Mouse (Mus musculus) heart, embryonic 10.5 days (tissue): ENCODE measurements at regions not wholly inside any gene's neighbourhood (a gene's known extent, or its start where the extent isn't known, plus 50 kb on each side); places are given as distances from the start of the nearest gene placed in this dataset.

Experiments
- DNase-seq: peaks from one replicate; pipeline ENCODE4 v3.0.0-alpha.2; 2017; ENCODE audit warnings: low spot score
- H3K27ac ChIP-seq: fragments of 300-500 bp; sonication (generic); 2 replicates; pipeline ENCODE4 v1.5.1; 2016; ENCODE audit warnings: mild to moderate bottlenecking
- H3K27me3 ChIP-seq: fragments of 300-500 bp; sonication (generic); 2 replicates; pipeline ENCODE4 v1.6.1; 2016; ENCODE audit warnings: mild to moderate bottlenecking; ENCODE audit not compliant: poor library complexity, insufficient read depth, severe bottlenecking
- H3K36me3 ChIP-seq: fragments of 300-500 bp; sonication (generic); 2 replicates; pipeline ENCODE4 v1.6.1; 2016; ENCODE audit warnings: mild to moderate bottlenecking, moderate library complexity
- H3K4me1 ChIP-seq: fragments of 300-500 bp; sonication (generic); 2 replicates; pipeline ENCODE4 v1.6.1; 2016; ENCODE audit warnings: mild to moderate bottlenecking
- H3K4me3 ChIP-seq: fragments of 300-500 bp; sonication (generic); 2 replicates; pipeline ENCODE4 v1.5.1; 2016; ENCODE audit warnings: mild to moderate bottlenecking, moderate library complexity
- H3K9me3 ChIP-seq: fragments of 300-500 bp; sonication (generic); 2 replicates; pipeline ENCODE4 v1.6.1; 2016; ENCODE audit warnings: mild to moderate bottlenecking, moderate library complexity
- WGBS: fragments of 180-500 bp; shearing (Covaris S2); methylation state at CpG from one replicate; pipeline ENCODE4 v1.1.7; 2016; 5-methylcytosine and 5-hydroxymethylcytosine counted together

GRCm38 (mm10) chr11:114477365-114477764 lies 191.0 kb upstream of the Rpl38 start:
- DNase-seq, result no peak
- no peak overlapping the region for H3K27ac ChIP-seq
- 60% methylated on average over 3 of the region's 3 CpGs for WGBS

GRCm38 (mm10) chr11:114472501-114473260 lies 195.6 kb upstream of the Rpl38 start:
- Histone ChIP-seq H3K27ac (no peak overlapping the region), H3K27me3 (peaks cover 42% of the 10 kb centered on the region), H3K9me3 (no peaks in the 10 kb centered on the region), H3K4me3 (0 out of 2 replicates have a peak overlapping the region, but pooled peaks have one; percentile 22), H3K4me1 (peaks cover 22% of the 10 kb centered on the region), H3K36me3 (no peaks in the 10 kb centered on the region)
- WGBS, result 13% methylated on average over 22 of the region's 22 CpGs
- no peak for DNase-seq

More at GRCm38 (mm10) chr11:114477365-114477764, 191.0 kb upstream of the Rpl38 start:
- Histone ChIP-seq H3K4me3 (no peak overlapping the region), H3K36me3 (no peaks in the 10 kb centered on the region), H3K9me3 (no peaks in the 10 kb centered on the region), H3K4me1 (peaks cover 9% of the 10 kb centered on the region), H3K27me3 (peaks cover 32% of the 10 kb centered on the region)

GRCm38 (mm10) chr11:114468394-114468793 lies 199.9 kb upstream of the Rpl38 start:
- H3K27ac ChIP-seq, result peak overlapping the region; percentile 56
- H3K9me3 ChIP-seq, result no peaks in the 10 kb centered on the region
- peaks cover 58% of the 10 kb centered on the region for H3K27me3 ChIP-seq
- WGBS, result 2% methylated on average over 8 of the region's 8 CpGs
- H3K4me1 ChIP-seq, result peaks cover 24% of the 10 kb centered on the region
- H3K36me3 ChIP-seq, result no peaks in the 10 kb centered on the region
- peak; percentile 84 for DNase-seq
- no peak overlapping the region; the same call in 1 of the 2 replicates for H3K4me3 ChIP-seq

GRCm38 (mm10) chr11:114467803-114468202 lies 200.5 kb upstream of the Rpl38 start:
- DNase-seq, result no peak
- no peaks in the 10 kb centered on the region for H3K9me3 ChIP-seq
- no peaks in the 10 kb centered on the region for H3K36me3 ChIP-seq
- WGBS, result 11% methylated on average over 8 of the region's 8 CpGs
- H3K4me3 ChIP-seq, result peak overlapping the region; percentile 16; the same call in 1 of the 2 replicates
- H3K27me3 ChIP-seq, result peaks cover 53% of the 10 kb centered on the region
- H3K27ac ChIP-seq, result no peak overlapping the region
- peaks cover 27% of the 10 kb centered on the region for H3K4me1 ChIP-seq

GRCm38 (mm10) chr11:114465486-114465885 lies 202.8 kb upstream of the Rpl38 start:
- Histone ChIP-seq H3K27me3 (peaks cover 36% of the 10 kb centered on the region), H3K36me3 (no peaks in the 10 kb centered on the region), H3K9me3 (no peaks in the 10 kb centered on the region), H3K4me1 (peaks cover 22% of the 10 kb centered on the region), H3K4me3 (no peak overlapping the region), H3K27ac (no peak overlapping the region)
- 72% methylated on average over 5 of the region's 5 CpGs for WGBS
- no peak for DNase-seq

GRCm38 (mm10) chr11:114462755-114463374 lies 205.5 kb upstream of the Rpl38 start:
- Histone ChIP-seq H3K9me3 (no peaks in the 10 kb centered on the region), H3K27me3 (peaks cover 31% of the 10 kb centered on the region), H3K27ac (no peak overlapping the region), H3K4me3 (no peak overlapping the region), H3K36me3 (no peaks in the 10 kb centered on the region), H3K4me1 (peaks cover 15% of the 10 kb centered on the region)
- WGBS, result 9% methylated on average over 6 of the region's 6 CpGs
- peak; percentile 87 for DNase-seq

GRCm38 (mm10) chr11:114454876-114455330 lies 213.4 kb upstream of the Rpl38 start:
- H3K9me3 ChIP-seq, result no peaks in the 10 kb centered on the region
- peaks cover 11% of the 10 kb centered on the region; the same call in 1 of the 2 replicates for H3K4me1 ChIP-seq
- H3K4me3 ChIP-seq, result no peak overlapping the region
- H3K27me3 ChIP-seq, result no peaks in the 10 kb centered on the region
- no peak for DNase-seq
- peak overlapping the region; percentile 13; the same call in 1 of the 2 replicates for H3K27ac ChIP-seq
- WGBS, result 61% methylated on average over 12 of the region's 12 CpGs
- H3K36me3 ChIP-seq, result no peaks in the 10 kb centered on the region

- H3K27ac ChIP-seq, result peak overlapping the region; percentile 80
- H3K36me3 ChIP-seq, result no peaks in the 10 kb centered on the region
- H3K9me3 ChIP-seq, result no peaks in the 10 kb centered on the region
- WGBS, result 22% methylated on average over 13 of the region's 13 CpGs
- peak; percentile 80 for DNase-seq
- 0 out of 2 replicates have a peak, but pooled peaks cover 10% of the 10 kb centered on the region for H3K27me3 ChIP-seq
- H3K4me3 ChIP-seq, result no peak overlapping the region
- peaks cover 46% of the 10 kb centered on the region for H3K4me1 ChIP-seq
These were observed 219.4 kb upstream of the Rpl38 start for GRCm38 (mm10) chr11:114448776-114449401.

- H3K27ac ChIP-seq, result peak overlapping the region; percentile 83; the same call in 1 of the 2 replicates
- H3K9me3 ChIP-seq, result no peaks in the 10 kb centered on the region
- 86% methylated on average over 5 of the region's 5 CpGs for WGBS
- DNase-seq, result no peak
- H3K27me3 ChIP-seq, result peaks cover 24% of the 10 kb centered on the region; the same call in 1 of the 2 replicates
- H3K4me1 ChIP-seq, result peaks cover 49% of the 10 kb centered on the region
- peak overlapping the region; percentile 47; the same call in 1 of the 2 replicates for H3K4me3 ChIP-seq
- H3K36me3 ChIP-seq, result no peaks in the 10 kb centered on the region
These were observed 220.9 kb upstream of the Rpl38 start for GRCm38 (mm10) chr11:114447461-114447847.

- 5% methylated on average over 23 of the region's 23 CpGs for WGBS
- H3K4me3 ChIP-seq, result peak overlapping the region; percentile 47
- no peaks in the 10 kb centered on the region for H3K9me3 ChIP-seq
- peaks cover 49% of the 10 kb centered on the region for H3K4me1 ChIP-seq
- peak overlapping the region; percentile 83 for H3K27ac ChIP-seq
- peak; percentile 88 for DNase-seq
- H3K27me3 ChIP-seq, result peaks cover 27% of the 10 kb centered on the region; the same call in 1 of the 2 replicates
- H3K36me3 ChIP-seq, result no peaks in the 10 kb centered on the region
These were observed 221.5 kb upstream of the Rpl38 start for GRCm38 (mm10) chr11:114446617-114447460.

GRCm38 (mm10) chr11:114446075-114446616 lies 222.2 kb upstream of the Rpl38 start:
- H3K27ac ChIP-seq, result peak overlapping the region; percentile 83
- peaks cover 49% of the 10 kb centered on the region for H3K4me1 ChIP-seq
- no peaks in the 10 kb centered on the region for H3K9me3 ChIP-seq
- no peak for DNase-seq
- no peaks in the 10 kb centered on the region for H3K36me3 ChIP-seq
- WGBS, result 5% methylated on average over 8 of the region's 8 CpGs
- peaks cover 27% of the 10 kb centered on the region; the same call in 1 of the 2 replicates for H3K27me3 ChIP-seq
- H3K4me3 ChIP-seq, result peak overlapping the region; percentile 47

GRCm38 (mm10) chr11:114444211-114444610 lies 224.1 kb upstream of the Rpl38 start:
- DNase-seq, result no peak
- H3K9me3 ChIP-seq, result no peaks in the 10 kb centered on the region
- peaks cover 27% of the 10 kb centered on the region; the same call in 1 of the 2 replicates for H3K27me3 ChIP-seq
- peaks cover 46% of the 10 kb centered on the region for H3K4me1 ChIP-seq
- H3K27ac ChIP-seq, result peak overlapping the region; percentile 9; the same call in 1 of the 2 replicates
- 23% methylated on average over 8 of the region's 8 CpGs for WGBS
- H3K36me3 ChIP-seq, result no peaks in the 10 kb centered on the region
- no peak overlapping the region for H3K4me3 ChIP-seq
